Mouse (Mus musculus) layer of hippocampus, adult 18-20 months (tissue): ENCODE measurements at regions not wholly inside any gene's neighbourhood (a gene's known extent, or its start where the extent isn't known, plus 50 kb on each side); places are given as distances from the start of the nearest gene placed in this dataset.

ENCODE experiments used
- DNase-seq, 2 experiments: peaks; one replicate each; pipeline ENCODE4 v3.0.0; 2022; ENCODE audit warnings: low spot score in 2 of 2

DNA sequence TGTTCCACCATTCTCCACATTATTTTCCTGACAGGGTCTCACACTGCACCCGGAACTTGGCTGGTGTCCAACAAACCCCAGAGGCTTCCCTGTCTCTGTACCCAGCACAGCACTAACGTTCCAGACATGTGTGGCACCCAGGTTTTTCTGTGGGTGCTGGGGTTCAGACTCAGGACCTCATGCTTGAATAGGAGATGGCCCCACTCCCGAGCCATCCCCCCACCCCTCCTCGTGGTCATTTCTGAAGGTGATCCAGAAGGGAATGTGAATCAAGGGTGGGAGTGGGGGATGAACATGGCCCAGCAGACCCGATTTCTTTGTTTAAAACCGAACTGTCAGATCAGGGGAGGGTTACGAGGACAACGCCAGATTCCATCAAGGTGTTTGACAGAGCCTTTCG is 245.6 kb downstream of the Tbc1d1 start:
- DNase-seq, result no peak

DNA sequence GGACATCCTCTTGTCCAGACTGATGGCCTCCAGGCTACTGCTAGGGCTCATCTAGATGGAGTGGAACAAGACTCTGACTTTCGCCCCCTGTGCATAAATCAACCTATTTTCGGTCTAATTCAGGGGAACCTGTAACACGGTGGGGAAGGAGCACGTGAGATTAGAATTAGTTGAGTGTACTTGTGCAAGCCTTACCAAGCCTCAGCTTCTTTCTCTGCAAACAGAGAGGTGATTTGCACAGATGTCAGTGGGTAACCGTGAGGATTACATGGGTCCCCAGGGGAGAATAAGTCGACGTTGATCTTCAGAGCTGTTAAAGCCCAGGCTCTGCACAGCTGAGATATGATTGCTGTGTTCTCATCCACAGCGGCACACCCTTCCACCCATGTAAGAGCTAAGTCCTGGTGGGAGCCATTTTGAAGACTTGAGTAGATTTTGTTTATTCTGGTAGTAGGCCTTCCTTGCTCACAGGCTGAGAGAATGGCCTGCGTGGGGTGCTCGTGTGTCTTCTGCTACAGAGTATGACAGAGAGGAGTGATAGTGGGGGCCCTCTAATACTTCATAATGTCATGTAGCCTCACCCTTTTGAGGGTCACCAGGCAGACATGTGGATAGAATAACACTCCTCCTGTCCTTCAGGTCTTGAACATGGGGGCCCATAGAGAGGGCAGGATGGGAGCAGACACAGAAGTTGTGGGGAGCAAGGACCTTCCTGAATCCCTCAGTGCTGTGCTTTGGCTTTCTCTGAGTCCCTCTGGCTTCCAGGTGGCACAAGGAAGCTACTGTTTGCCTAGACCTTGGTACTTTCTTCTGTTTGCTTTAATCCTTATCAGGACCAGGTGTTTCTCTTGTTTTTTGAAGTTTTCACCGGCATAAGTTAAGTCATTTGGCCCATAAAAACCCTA is 247.2 kb downstream of the Tbc1d1 start:
- no peak for DNase-seq

DNA sequence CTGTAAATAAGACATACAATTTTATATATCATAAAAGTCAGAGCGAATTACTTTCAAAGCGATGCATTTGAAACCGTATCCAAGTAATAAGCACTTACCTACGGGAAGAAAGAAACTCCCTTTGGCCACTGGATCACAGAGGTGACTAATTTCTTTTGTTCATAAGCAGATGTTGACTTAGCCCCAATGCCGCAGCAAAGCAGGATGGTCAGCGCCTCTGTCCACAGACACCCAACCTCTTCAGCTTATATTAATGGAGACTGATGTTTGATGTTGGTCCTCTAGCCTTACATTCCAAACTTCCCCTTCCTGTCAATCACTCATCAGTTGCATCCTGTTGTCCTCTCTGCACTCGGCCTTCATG is 247.9 kb downstream of the Tbc1d1 start:
- DNase-seq, result no peak

DNA sequence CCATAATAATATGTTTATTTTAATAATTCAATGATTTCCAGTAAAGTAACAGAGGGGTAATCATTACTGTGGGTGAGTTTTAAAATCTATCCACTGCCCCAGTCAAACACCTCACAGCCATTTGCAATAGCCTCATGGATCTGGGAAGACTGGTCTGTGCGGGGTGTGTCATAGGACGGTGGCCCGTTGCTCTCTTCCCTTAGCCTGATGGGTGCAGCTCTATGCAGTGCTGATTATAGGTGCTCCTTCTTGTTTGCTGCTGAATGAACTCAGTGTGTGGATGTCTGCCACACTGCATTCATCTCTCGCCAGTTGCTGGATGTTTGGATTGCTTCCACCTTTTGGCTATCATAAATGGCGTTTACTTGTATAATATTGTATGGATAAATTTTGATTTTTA is 248.4 kb downstream of the Tbc1d1 start:
- no peak for DNase-seq

DNA sequence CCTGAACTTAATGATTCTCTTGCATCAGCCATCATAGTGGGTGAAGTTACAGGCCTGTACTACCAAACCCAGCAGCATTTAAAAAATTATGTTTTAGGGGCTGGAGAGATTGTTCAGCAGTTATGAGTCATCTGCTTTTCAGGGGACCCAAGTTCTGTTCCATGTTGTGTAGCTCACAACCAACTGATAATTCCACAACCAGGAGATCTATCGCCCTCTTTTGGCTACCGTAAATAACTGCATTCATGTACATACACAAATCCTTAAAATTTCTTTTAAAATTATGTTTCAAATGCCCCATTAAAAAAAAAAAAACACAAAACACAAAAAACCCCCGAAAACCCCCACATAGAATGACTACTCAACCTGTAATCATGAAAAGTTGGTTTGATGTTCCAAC is 252.8 kb downstream of the Tbc1d1 start:
- DNase-seq, result no peak

DNA sequence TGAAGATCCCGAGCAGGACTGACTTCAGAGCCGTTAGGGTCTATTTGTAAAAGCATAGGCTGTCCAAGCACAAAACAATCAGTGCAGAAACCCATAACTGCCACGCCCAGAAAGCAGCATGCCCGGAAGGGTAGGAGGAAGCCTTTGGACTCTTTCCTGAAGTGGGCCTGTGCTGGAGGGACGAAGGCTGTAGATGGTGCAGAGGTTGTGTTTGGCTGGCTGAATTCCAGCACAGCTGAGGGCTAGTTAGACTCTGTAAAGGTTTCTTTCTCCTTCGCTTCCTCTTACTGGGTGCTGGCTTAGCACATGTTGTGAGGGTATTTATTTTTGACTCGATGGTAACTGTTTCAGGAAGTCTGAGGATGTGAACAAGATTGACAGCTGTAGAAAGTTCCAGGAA is 254.5 kb downstream of the Tbc1d1 start:
- DNase-seq, result no peak

DNA sequence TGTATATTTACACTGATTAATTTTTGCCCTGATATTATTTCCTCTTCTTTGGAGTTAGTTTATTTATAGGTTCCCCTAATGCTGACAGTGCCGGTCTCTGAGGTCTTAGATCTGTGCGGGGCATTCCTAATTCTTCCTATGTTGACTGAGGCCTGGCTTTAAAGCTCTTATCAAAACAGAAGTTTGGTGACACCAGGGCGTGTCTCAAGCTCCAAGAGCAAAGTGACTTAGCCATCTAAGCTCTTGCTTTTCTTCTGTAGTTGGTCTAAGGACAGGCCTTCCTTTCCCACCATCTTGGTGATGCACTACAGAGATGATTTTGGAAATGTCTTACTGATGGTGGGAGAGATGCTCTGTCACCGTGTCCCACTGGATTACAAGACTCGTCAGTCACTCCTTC is 258.4 kb downstream of the Tbc1d1 start:
- no peak for DNase-seq

DNA sequence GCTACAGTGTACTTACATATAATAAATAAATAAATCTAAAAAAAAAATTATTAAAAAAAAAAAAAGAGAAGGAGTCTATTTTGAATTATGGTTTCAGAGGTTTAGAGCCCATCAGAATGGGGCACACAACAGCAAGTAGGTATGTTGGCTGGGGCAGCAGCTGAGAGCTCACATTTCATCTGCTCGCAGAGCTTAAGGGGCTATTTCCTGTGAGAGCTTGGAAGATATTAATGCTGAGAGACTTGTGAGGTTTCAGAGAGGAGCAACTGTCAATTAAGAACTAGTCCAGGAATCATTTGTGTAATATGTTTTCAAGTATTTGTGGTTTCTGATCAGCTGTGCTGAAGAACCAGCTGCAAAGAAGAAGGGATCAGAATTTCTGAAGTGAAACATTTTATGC is 263.3 kb downstream of the Tbc1d1 start:
- DNase-seq, result no peak

DNA sequence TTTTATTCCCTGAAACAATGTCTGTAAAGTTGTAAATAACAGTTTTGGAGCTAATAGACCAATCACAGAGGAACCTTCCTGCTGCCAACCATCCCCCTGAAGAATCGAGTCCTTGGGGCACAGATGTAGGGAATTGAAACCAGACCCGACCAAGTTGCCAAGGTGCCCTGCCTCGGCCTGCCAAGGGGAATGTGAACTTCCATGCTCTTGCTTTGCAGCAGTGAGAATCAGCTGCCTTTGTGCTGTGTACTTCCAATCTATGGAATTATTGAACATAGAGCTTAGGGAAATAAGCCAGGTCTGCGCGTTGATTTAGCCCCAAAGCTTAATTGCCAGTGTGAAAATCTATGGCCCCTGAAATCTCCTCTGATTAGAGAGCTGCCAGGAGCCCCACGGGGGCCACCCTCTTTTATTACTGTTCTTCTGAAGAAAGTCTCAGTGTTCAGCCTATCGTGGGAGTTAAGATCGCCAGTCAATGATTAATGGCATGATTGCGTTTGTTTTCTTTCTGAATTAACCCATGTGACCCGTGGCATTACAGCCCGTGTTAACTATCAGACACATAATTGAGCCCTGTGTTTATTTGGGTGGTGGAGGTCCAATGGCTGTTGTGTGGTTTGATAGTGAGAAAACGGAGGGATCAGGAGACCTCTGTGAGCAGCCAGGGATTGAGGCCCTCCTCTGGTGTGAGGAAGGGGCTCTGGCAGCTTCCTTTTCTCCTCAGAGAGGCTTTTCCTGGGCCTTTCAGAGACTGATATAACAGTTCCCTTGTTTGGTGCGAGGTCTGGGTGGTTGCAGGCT is 266.9 kb downstream of the Tbc1d1 start:
- DNase-seq, result no peak

DNA sequence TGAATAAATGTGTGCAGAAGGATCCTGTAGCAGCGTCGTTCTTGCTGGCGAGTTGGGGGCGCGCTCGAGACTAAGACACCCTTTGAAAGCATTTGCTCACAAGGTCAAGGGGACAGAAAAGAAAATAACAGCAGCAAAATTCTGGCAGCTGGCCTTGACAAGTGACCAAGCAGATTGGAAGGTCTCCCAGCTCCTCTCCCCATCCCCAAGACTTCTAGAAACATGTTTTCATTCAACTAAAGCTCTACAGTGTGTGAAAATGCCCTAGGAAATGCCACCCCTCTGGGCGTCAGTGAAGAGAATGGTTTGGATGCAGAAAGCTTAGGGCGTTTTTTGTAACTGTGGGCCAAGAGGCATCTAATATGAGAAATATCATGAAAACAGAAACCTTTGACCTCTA is 272.7 kb downstream of the Tbc1d1 start:
- no peak for DNase-seq

DNA sequence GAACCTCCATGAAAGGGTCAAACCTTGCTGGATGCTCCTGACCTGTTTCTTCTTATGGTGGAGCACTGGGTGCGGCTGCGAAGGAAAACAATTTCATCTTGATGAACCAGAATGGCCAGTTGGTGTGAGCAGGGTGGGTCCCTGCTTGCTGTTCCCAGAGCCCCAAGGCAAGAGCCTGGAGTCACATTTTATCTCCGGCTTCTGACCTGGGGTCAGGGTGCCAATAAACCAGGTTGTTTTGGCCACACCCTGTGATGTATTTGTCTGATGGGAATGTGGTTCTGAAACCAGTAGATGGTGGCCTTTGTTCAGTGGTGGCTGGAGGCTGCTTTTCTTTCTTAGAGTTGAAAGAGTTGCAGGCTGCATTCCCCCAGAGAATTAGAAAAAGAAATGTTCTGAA is 274.4 kb downstream of the Tbc1d1 start:
- no peak for DNase-seq

DNA sequence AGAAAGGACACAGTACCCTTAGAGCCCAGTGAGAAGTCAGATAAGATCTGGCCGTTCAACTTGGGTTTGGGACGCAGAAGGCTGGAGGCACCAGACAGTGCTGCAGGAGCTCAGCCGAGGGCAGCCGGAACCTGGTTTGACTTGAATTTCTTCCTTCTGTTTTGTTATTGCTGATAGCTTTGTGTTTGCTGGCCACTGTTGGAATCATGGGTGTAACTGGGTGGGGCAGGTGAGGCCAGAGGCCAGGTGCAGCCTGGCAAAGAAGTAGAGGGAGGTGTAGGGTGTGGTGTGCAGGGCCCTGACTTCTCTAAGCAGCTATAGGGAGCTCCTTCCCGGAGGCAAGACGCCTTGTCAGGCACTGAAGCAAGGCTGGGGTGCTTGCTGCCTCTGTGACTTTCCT is 275.5 kb downstream of the Tbc1d1 start:
- DNase-seq, result no peak

DNA sequence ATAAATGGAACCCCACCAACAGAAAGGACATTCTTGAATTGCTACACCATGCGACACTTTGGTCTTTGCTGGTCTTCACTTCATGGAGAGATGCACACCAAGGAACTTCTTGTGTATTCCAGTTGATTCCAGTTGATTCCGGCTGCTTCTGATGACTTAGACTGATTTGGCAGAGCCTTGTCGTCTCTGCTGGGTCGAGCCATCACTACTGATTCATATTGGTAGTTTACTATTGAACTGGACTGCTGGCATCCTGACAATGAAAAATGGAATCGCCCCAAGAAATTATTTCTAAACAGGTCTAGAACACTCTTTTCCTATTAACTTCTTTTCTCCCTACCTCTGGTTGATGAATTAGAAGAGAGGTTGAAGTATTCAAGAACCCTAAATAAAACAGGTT is 277.7 kb downstream of the Tbc1d1 start:
- no peak for DNase-seq

DNA sequence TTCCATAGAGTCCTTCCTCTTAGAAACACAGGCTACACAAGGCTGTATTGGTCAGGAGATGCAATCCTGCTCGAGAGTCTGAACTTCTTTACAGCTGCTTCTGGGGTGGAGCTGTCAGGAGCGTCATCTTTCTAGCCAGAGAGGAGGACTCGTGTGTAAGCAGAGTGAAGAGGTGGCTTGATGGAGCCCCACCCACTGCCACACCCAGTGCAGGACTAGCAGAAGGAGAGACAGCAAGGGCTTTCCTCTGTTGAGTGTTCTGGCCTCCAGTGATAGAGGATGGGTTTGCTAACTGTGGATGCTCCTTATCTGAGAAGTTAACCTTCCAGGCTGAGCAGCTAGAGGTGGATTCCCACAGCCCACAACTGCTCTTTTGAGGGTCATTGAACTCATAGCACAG is 279.4 kb downstream of the Tbc1d1 start:
- no peak for DNase-seq

DNA sequence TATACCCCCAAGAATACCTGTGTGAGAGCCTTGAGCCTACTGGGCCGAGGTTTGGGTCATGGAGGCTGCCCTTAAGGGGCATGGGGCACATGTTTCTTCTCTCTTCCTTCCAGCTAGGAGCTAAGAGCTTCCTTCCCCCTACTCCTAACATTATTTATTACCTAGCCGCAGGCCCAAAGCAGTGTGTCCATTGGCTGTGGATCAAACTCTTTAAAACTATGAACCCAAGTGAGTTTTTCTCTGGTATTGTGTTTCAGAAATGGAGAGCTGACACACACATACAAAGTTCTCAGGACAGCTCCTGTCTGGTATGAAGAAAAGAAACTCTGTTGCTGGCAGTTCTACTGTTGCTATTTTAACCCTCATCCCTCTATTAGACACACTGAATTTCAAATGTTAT is 279.9 kb downstream of the Tbc1d1 start:
- DNase-seq, result no peak

DNA sequence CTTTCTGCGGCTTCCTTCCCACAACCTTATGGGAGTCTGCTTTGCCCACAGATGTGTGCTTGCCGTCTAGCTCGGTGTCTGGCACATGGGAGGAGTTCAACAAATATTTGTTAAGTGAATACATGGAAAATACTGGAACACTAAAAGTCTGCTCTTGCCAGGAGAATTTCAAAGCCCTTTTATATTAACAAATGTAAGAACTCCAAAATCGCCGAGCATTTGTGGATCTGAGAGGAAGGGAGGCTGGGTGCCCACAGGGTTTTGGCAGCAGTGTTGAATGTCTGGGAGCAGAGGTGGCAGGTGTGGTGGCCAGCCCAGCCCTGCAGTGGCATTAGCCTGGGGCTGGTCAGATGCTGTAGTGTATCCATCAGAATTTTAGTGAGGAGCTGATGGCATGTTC is 281.6 kb downstream of the Tbc1d1 start:
- no peak for DNase-seq

DNA sequence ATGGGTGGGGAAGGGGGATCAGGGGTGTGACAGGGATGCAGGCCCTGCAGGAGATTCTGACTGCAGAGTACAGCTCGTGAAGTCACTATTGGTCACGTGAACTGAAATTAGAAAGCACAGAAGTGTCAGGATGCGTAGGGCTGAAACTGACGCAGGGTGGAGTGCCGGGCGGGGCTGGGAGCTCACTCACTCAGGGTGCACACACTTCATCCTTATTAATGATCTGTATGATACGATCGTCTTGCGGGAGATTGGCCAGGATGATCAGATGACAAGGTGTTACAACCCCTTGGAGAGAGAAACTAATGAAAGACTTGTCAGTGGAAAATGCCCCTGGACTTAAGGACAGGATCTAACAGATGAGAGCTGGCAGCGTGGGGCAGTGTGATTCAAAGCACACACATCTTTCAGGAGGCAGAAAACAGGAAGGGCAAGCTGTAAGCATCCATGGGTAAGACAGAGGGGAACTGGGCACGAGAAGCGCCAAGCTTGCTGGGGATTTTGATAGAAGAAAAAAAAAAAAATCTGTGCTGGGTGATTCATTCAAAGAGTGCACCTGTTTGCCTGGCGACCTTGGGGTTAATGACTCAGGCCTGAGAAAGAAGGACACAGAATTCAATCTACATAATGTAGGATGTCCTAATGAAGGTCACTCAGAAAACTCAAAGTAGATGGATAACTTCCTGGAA is 282.5 kb downstream of the Tbc1d1 start:
- no peak for DNase-seq

DNA sequence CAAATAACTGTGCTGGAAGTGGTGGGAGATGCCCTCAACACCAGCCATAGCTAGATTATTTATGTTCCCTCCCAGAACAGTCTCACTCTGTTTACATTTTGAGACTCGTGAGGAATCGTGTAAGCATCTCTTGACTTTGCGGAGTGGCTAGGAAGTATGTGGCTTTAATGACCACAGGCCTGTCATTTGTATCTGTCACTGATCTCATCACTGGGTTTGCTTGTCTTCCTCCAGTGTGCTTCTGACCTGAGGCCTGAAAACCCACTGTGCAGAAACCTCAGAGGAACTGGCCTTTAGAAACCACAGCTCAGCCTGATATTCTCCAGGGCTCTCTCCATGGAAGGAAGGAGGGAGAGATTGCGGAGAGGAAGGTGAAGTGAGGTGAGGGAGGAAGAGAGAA is 291.7 kb downstream of the Tbc1d1 start:
- DNase-seq, result no peak

DNA sequence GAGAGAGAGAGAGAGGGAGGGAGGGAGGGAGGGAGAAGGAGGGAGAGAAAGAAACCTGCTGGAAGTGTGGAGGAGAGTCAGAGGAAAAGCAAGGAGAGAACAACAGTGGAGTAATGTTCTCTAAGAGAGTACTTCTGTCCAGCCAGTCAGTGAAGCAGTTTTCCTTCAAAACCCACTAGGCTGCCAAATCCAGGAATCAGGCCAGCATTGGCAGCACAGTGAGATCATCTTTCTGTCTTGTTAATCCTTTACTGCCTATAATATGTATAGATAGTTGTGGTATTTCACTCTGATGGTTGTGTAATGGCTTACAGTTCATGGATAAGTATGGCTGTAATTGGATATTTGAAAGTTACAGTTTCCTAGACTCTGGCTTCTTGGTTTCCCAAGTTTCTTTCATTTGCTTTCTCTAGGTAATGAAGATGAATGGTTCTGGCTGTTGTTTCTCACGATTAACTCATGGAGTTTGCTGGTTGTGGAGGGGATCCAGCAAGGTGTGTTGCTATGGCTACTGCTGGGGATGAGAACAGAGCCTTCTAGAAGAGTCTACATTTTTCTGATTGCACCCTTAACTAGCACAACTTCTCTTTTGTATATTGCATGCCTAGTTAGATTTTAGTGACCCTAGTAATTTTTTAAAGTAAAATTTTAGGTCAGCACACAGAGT is 296.7 kb downstream of the Tbc1d1 start:
- DNase-seq, result no peak

DNA sequence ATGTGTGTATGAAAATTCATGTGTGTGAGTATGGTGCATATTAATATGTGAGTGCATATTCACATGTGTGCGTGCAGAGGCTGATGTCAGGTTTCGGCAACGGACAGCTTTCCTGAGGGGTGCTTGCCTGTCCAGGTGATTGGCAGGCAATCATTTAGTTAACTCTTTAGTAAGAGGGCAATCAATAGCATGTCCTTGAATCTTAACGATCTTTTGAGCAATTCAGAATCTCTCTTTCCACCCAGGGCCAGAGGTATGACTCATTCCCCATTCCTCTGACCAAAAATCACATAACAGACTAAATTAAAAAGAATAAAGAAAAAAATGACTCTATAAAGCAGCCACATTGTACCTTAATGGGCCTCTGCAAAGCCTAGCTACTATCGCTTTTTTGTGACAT is 303.7 kb downstream of the Tbc1d1 start:
- DNase-seq, result no peak

DNA sequence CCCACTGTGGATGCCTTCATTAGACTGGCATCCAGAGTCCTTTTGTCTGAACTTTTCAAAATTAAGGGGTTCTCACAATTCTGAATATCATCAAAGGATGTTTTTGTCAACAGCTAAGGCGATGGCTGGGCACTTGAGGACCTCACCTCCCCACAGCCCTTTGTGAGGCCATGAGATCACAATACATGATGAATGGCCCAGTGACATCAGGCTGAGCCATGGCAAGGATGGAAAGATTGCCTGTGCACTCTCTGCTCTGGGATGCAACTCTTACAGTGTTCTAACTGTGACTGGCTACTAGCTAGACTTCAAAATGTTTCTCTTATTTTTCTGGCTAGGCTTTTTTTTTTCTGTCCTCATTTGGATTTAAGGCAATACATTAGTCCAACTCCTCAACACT is 304.8 kb downstream of the Tbc1d1 start:
- no peak for DNase-seq

DNA sequence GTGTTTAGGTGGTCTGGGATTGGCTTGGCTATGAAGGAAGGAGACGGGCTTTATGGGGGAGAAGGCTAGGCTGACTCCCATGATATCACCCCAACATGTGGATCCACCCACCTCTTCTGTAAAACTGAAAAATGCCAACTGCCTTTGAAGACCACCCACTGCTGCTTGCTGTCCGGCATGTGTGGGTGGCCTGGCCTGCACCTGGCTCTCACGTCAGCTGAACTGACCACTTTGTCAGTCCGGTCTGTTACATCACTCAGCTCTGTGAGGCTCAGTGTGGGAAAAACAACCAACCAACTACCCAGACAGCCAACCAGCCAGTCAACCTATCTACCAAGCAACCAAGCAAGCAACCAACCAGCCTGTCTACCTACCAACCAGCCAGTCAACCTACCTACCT is 305.5 kb downstream of the Tbc1d1 start:
- no peak for DNase-seq
